Mouse (Mus musculus): Measurements from ENCODE around the gene Csn1s1. TPM values are rescaled to one million over a fixed set of nuclear protein-coding genes. Genes with fewer than 3 reads are reported as not detected.

The Csn1s1 gene
- not detected in 2 replicates for polyA plus RNA-seq (2015; fragmentation: Nextera tagmentation; extraction: Ambion mirVana)

- Histone ChIP-seq H3K9me3 (replicated peaks; ENCODE audit: control insufficient read depth, low read length) (no peaks in the 10 kb centered on the region), H3K36me3 (ENCODE audit: control insufficient read depth, insufficient read depth) (no peaks in the 10 kb centered on the region), H3K9ac (ENCODE audit: low read depth, low read length) (no peak within 1 kb of the TSS), H3K4me3 (ENCODE audit: low read depth, low read length) (no peak within 1 kb of the TSS), H3K27me3 (ENCODE audit: control insufficient read depth, insufficient read depth, low read depth, low read length) (no peaks in the 10 kb centered on the region), H3K27ac (ENCODE audit: low read length) (no peak within 1 kb of the TSS), H3K4me1 (ENCODE audit: control insufficient read depth, low read depth, low read length) (no peaks in the 10 kb centered on the region), H3K4me2 (ENCODE audit: low read depth, low read length) (no peak within 1 kb of the TSS)
- ATAC-seq (ENCODE audit: low read depth) = no peak
These were observed at the start of gene Csn1s1 for GRCm38 (mm10) chr5:87665908-87666307. Gene Csn1s1, plus strand, starts transcription at chr5:87666208.

DNA sequence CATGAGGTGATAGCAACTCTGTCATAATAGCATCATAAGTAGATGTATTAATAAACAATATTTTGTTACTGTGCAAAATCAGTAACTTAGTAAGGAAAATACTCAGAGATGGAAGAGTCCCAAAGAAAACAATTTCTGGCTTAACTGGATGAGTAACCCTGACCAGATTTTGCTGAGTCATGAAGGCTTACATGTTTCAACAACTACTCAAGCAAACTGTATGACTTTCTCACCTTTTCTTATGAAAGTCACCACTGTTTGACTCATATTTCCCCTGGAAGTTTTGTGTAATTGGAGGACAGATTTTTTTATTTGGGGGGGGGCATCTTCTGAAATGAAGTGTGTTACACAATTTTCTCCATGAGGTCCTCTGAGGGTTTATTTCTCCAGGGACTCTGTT lies 43.3 kb upstream of the Csn1s1 start:
- no peaks in the 10 kb centered on the region for H3K36me3 ChIP-seq (ENCODE audit: control insufficient read depth, insufficient read depth)
- ATAC-seq (ENCODE audit: low read depth) = no peak
- H3K27ac ChIP-seq (ENCODE audit: low read length) = no peak overlapping the region
- H3K4me2 ChIP-seq (ENCODE audit: low read depth, low read length) = no peak overlapping the region
- no peak overlapping the region for H3K9ac ChIP-seq (ENCODE audit: low read depth, low read length)
- H3K27me3 ChIP-seq (ENCODE audit: control insufficient read depth, insufficient read depth, low read depth, low read length) = no peaks in the 10 kb centered on the region
- no peak overlapping the region for H3K4me3 ChIP-seq (ENCODE audit: low read depth, low read length)
- H3K9me3 ChIP-seq (replicated peaks; ENCODE audit: control insufficient read depth, low read length) = no peaks in the 10 kb centered on the region
- no peaks in the 10 kb centered on the region for H3K4me1 ChIP-seq (ENCODE audit: control insufficient read depth, low read depth, low read length)

DNA sequence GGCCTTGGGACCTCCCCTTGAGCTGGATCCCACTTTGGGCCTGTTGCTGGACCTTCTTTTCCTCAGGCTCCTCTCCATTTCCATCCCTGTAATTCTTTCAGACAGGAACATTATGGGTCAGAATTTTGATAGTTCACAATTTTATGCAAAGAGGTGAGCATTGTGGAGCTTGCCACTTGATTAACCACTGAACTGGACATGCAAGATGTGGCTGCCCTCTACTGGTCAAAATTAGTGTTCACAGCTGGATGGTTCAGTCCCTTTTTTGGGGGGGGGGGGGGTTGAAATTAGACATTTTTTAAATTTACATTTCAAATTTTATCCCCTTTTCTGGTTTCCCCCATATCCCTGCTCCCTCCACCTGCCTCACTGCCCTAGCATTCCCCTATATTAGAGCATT lies 23.2 kb upstream of the Csn1s1 start:
- Histone ChIP-seq H3K9ac (ENCODE audit: low read depth, low read length) (no peak overlapping the region), H3K27ac (ENCODE audit: low read length) (no peak overlapping the region), H3K9me3 (replicated peaks; ENCODE audit: control insufficient read depth, low read length) (no peaks in the 10 kb centered on the region), H3K4me1 (ENCODE audit: control insufficient read depth, low read depth, low read length) (no peaks in the 10 kb centered on the region), H3K4me3 (ENCODE audit: low read depth, low read length) (no peak overlapping the region), H3K27me3 (ENCODE audit: control insufficient read depth, insufficient read depth, low read depth, low read length) (no peaks in the 10 kb centered on the region), H3K4me2 (ENCODE audit: low read depth, low read length) (no peak overlapping the region), H3K36me3 (ENCODE audit: control insufficient read depth, insufficient read depth) (no peaks in the 10 kb centered on the region)
- no peak for ATAC-seq (ENCODE audit: low read depth)

DNA sequence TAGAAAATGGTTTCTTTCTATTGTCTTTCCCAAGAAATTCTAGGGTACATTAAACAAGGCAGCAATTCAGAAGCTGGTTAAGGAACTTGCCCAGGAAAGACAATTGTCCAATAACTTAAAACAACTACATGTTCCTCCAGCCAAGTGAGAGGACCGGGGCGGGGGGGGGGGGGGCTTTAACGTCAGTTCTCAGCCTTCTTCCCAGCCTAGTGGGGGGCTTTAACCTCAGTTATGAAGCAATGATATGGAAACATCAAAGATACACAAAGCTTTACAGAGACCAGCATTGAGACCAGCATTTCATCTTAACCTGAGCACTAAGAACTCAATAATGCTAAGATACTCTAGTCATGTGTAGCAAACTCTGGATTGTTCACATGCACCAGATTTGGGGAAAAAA lies 33.5 kb downstream of the Csn1s1 start, which contains the start of gene Csn2:
Gene Csn2, minus strand, starts transcription at position 101 of the 400 bp plus-strand sequence.
- H3K9ac ChIP-seq (ENCODE audit: low read depth, low read length) = no peak within 1 kb of the TSS

GRCm38 (mm10) chr5:87705891-87706290 lies 39.9 kb downstream of the Csn1s1 start:
- Histone ChIP-seq H3K9ac (ENCODE audit: low read depth, low read length) (no peak overlapping the region), H3K27me3 (ENCODE audit: control insufficient read depth, insufficient read depth, low read depth, low read length) (no peaks in the 10 kb centered on the region), H3K36me3 (ENCODE audit: control insufficient read depth, insufficient read depth) (no peaks in the 10 kb centered on the region), H3K4me1 (ENCODE audit: control insufficient read depth, low read depth, low read length) (no peaks in the 10 kb centered on the region), H3K27ac (ENCODE audit: low read length) (no peak overlapping the region), H3K4me2 (ENCODE audit: low read depth, low read length) (no peak overlapping the region), H3K4me3 (ENCODE audit: low read depth, low read length) (no peak overlapping the region), H3K9me3 (replicated peaks; ENCODE audit: control insufficient read depth, low read length) (no peaks in the 10 kb centered on the region)
- no peak for ATAC-seq (ENCODE audit: low read depth)
- 41% methylated on average over 1 of the region's 1 CpGs for WGBS (ENCODE audit: insufficient replicate concordance)

More for the DNA sequence above, 33.5 kb downstream of the Csn1s1 start, which contains the start of gene Csn2:
- Histone ChIP-seq H3K36me3 (ENCODE audit: control insufficient read depth, insufficient read depth) (no peaks in the 10 kb centered on the region), H3K9me3 (replicated peaks; ENCODE audit: control insufficient read depth, low read length) (no peaks in the 10 kb centered on the region), H3K4me1 (ENCODE audit: control insufficient read depth, low read depth, low read length) (no peaks in the 10 kb centered on the region), H3K27ac (ENCODE audit: low read length) (no peak within 1 kb of the TSS), H3K4me2 (ENCODE audit: low read depth, low read length) (no peak within 1 kb of the TSS), H3K4me3 (ENCODE audit: low read depth, low read length) (no peak within 1 kb of the TSS), H3K27me3 (ENCODE audit: control insufficient read depth, insufficient read depth, low read depth, low read length) (no peaks in the 10 kb centered on the region)
- no peak for ATAC-seq (ENCODE audit: low read depth)
- WGBS (ENCODE audit: insufficient replicate concordance) = 59% methylated on average over 3 of the region's 3 CpGs

Other genes starting within 250 kb of the Csn1s1 start
- not detected in 2 replicates for gene Ugt2b38, start 242.0 kb upstream of the Csn1s1 start, polyA plus RNA-seq (2015; fragmentation: Nextera tagmentation; extraction: Ambion mirVana)
- gene Ugt2a2, start 183.9 kb upstream of the Csn1s1 start, polyA plus RNA-seq (2015; fragmentation: Nextera tagmentation; extraction: Ambion mirVana) = not detected in 2 replicates
- not detected in 2 replicates for gene Gm43638, start 179.4 kb upstream of the Csn1s1 start, polyA plus RNA-seq (2015; fragmentation: Nextera tagmentation; extraction: Ambion mirVana)
- gene Ugt2a1, start 175.3 kb upstream of the Csn1s1 start, polyA plus RNA-seq (2015; fragmentation: Nextera tagmentation; extraction: Ambion mirVana) = not detected in 2 replicates
- gene Sult1b1, start 128.0 kb upstream of the Csn1s1 start, polyA plus RNA-seq (2015; fragmentation: Nextera tagmentation; extraction: Ambion mirVana) = 1.6 and 1.7 TPM in 2 replicates
- gene Sult1d1, start 97.2 kb upstream of the Csn1s1 start, polyA plus RNA-seq (2015; fragmentation: Nextera tagmentation; extraction: Ambion mirVana) = 6.0 and 6.4 TPM in 2 replicates
- gene Sult1e1, start 74.6 kb upstream of the Csn1s1 start, polyA plus RNA-seq (2015; fragmentation: Nextera tagmentation; extraction: Ambion mirVana) = not detected in 2 replicates
- not detected in 2 replicates for gene Csn2, start 33.4 kb downstream of the Csn1s1 start, polyA plus RNA-seq (2015; fragmentation: Nextera tagmentation; extraction: Ambion mirVana)
- not detected in 2 replicates for gene Csn1s2a, start 108.4 kb downstream of the Csn1s1 start, polyA plus RNA-seq (2015; fragmentation: Nextera tagmentation; extraction: Ambion mirVana)
- gene Csn1s2b, start 141.9 kb downstream of the Csn1s1 start, polyA plus RNA-seq (2015; fragmentation: Nextera tagmentation; extraction: Ambion mirVana) = not detected in 2 replicates
- not detected in 2 replicates for gene Prr27, start 159.5 kb downstream of the Csn1s1 start, polyA plus RNA-seq (2015; fragmentation: Nextera tagmentation; extraction: Ambion mirVana)
- gene Odam, start 218.8 kb downstream of the Csn1s1 start, polyA plus RNA-seq (2015; fragmentation: Nextera tagmentation; extraction: Ambion mirVana) = not detected in 2 replicates